Mouse (Mus musculus) retina, embryonic 14.5 days (tissue): ENCODE data around the gene Hdac5.

ENCODE experiments used
- DNase-seq: peaks from one replicate; pipeline ENCODE4 v3.0.0-alpha.2; 2015; ENCODE audit warnings: low spot score

The Hdac5 gene

DNA sequence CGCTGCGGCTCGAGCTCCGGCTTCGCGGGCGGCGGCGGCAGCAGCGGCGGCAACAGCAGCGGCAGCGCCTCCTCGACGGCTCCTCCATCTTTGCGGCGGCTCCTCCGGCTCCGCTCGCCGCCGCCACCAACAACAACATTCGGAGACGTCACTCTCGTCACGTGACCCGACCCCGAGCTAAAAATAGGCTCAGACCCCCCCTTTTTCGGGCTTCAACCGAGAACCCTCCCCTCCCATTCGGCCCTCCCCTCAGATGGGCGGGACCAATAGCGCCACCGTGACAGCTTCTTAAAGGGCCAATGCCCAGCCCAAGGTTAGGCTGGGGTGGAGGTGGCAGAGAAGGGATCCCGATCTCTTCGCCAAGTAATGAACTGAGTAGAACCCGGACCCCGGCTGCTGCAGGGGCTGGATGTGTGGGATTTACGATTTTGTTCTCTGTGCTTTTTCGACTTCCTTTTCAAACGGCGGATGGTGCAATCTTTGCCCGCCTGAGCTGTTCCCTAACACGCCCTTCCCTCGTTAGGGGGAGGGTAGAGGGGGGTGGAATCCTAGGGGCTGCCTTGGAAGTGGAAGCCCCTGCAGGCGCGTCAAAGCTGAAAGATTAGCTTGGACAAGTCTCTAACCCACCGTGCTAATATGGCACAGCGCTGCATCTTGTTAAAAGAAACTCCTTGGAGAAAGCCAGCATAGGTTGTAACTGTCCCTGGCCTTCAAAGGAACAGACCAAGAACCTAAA is at the start of gene Hdac5:
Hdac5 (minus strand) TSS at position 161 of the 736 bp plus-strand sequence.
- peak; percentile 99 for DNase-seq

DNA sequence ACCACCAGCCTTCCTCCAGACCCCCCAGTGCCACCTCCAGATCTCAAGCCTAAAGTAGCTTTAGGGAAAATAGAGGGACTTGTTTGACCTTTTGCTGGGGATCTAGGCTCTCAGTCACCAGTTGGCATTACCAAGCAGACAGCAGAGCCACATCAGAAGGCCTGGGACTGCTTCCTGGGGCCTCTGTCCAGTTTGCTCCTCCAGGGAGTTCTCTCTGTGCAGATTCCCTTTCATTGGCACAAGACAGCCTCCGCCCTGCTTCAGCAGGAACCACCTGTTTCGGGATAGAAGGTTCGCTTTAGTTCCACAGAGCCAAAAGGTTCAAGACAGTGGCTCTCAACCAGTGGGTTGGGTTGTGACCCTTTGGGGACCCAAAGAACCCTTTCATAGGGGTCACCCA is 49.6 kb upstream of the Hdac5 start:
- no peak for DNase-seq

DNA sequence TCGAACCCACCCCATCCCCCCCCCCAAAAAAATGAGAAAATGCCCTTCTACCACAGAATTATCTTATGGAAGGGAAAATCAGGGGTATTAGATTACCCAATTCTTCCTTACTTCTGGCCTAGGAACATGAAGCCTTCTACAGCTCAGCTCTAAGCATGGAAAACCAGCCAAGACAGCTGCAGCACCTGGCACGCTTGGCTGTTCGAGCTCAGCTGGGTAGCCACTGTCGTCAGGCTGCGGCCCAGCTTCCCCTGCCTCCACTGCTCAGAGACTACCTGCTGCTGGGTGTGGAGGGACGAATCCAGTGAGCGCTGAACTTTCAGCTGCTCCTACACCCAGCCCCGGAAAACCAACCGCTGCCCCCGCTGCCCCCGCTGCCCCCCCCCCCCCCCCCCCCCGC is 47.8 kb upstream of the Hdac5 start:
- no peak for DNase-seq

DNA sequence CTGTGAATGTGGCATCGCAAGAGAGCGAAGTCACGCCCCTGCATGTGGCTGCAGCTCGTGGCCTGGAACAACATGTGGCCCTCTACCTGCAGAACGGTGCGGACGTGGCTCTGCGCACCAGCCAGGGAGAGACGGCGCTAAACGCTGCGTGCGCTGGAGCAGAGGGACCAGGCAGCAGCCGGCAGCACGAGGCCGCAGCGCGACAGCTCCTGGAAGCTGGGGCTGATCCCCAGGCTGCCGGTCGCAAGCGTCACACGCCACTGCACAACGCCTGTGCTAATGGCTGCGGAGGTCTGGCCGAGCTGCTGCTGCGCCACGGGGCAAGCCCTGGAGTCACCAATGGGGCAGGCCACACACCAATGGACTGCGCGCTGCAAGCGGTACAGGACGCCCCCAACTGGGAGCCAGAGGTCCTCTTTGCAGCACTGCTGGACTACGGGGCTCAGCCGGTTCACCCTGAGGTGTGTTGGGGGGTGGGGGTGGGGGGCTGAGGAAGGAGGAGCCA is 46.5 kb upstream of the Hdac5 start:
- peak; percentile 71 for DNase-seq

DNA sequence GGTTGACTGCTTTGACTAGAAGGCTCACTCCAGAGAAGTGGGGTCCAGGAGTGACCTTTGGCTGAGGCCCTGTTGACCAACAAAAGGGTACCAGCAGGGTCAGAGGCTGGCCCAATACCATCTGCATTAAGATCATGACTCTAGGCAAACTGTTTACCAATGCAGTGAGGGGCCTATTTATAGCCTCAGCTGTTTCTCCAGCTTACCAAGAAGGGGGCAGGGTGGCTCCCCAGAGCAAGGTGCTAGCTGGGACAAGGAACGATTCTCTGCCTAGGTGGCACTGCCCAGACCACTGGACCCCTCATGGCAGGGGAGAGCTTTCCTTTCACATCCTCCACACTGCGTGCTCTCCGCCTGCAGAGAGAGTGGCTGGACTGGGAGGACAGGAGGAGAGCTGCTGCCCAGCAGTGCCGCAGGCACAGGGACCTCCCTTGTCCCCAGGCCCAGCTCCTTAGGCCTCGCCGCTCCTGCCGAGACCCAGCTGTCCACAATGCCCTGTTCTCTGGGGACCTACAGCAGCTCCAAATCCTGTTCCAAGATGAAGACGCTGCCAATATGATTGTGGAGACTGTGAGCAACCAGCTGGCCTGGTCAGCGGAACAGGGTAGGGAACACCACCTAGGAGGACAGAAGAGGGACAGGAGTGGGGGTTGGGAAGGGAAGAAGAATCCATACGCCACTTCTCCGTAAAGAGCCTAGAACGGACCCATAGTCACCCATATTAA is 38.7 kb upstream of the Hdac5 start, which contains the start of gene Asb16:
Asb16 (plus strand) TSS at position 224 of the 725 bp plus-strand sequence.
- no peak for DNase-seq

DNA sequence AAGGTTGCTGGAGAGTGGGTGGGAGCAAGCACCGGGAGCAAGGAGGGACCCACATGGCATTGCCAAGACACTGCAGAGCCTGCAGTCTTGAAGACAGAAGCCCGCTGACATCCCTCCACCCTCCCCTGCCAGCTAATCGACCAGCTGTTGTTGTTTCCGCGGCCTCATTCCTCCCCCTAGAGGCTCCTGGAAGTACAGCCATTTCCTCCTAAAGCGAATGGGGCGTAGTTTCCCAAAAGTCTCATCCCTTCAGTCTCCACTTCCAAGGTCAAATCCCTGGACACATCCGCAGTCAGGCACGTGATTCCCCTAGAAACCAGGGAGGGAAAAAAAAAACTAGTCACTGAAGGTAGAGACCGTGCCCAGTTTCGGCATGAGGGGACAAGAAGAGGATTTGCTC is 37.5 kb upstream of the Hdac5 start:
- peak; percentile 89 for DNase-seq

DNA sequence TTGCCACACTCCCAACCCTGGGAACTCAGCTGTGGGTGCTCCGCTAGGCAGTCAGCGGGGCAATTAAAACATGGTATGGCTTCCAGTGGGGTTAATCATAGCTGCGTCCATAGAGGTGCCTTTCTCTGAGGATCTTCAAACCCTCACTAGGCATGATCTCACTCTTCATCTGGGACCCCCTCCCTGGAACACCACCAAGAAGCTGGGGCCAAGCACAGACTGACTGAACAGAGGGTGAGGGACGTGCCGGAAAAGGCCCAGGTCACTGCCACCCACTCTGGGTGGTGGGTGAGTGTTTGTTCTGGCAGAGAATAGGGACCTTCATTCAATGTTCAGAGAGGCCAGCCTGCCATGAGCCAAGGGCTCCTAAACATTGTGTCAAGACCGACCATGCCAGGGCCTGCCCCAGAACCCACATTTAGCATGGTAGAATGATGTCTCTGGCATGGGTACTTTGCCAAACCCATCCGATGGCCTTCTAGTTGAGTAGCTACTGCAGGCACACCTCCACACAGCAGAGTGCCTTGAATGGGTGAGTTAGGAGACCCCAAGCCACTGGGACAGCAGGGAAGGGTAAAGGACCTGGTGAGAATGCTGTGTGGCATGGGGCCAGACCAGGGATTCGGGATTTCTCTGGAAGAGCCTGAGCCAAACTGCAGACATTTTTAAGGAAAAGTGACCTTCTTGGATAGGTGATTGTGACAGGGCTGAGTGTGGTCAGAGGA is 36.8 kb upstream of the Hdac5 start:
- DNase-seq: no peak

DNA sequence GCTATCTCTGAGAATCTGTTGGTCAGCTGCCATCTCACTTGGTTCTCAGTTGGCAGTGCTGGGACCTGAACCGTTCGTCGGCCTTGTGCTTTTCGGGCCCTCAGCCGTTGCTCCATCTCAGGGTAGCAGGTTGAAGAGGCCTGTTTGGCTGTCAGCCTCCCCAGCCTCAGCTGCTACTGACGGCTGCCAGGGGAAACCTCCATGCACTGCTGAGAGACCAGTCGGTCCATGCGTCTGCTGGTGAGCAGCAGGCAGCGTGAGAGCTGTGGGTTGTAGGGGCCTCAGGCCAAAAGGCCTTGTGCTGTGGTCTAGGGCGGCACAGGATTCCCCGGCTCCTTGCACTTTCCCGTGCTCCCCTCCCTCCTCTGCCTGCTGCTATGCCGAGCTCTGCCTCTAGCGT is 35.9 kb upstream of the Hdac5 start:
- no peak for DNase-seq

DNA sequence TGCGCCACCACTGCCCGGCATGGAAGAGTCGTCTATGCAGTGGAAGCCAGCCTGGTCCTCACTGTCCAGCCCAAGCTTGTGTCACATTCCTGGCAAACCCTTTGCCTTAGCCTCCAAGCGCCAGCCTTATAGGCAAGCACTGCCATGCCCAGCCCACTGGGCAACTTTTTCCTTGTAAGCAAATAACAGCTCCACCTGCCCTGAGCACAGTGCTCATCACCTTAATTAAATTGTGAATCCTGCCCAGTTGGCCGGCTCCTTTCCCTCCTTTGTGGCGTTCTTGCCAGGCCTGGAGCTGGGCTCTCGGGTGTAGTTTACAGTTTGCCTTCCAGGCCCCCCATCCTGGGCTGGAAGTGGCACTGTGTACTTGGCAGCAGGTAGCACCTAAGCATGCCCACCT is 33.2 kb upstream of the Hdac5 start:
- DNase-seq: no peak

DNA sequence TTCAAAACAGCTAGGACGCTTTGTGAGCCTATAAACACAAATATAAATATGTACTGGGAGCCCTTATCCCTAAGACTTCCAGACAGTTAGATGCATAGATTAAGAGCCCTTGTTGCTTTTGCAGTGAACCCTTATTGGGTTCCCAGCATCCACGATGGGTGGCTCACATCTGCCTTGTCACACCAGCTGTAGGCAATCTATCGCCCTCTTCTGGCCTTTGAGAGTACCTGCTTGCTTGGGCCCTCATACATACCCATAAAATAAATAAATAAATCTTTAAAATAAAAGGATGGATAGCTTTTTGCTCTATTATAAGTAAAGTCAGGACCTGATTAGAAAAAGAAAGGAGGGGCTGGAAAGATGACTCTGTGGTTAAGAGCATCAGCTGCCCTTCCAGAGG is 28.6 kb upstream of the Hdac5 start:
- DNase-seq: peak; percentile 49

DNA sequence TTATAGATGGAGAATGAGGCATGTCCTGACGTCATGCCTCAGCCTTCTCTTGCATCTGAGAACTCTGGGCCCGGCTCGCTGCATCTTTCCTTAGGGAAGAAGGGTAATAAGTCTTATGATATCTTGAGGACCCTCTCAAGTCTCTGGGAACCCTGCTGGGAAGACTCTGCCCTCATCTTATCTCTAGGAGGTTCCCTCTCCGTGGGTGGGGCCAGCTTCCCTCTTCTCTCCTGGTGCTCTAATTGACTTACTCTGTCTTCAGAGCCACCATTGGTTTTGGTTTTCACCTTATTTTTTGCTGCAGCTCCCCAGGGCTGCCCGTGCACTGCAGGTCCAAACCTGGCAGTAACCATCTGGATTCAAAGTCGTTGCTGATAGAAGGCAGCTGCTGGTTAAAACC is 28.1 kb upstream of the Hdac5 start:
- no peak for DNase-seq

DNA sequence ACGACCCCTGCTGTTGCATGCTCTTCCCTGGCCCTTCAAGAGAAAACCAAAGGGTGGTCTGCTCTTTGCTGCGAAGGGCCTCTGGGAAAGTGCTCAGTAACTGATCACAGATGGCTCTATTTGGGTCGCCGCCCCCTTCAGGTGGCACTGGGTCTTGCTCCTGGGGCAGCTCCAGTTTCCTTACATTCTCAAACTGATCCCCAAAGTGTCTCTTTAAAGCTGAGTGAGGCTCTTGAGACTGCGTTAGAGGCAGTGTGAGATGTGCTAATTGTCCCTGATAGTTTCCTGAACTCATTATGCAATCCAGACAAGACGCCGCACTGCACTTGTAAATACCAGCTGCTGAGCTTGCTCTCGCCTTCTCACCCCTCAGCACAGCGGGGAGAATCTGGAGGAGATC is 27.5 kb upstream of the Hdac5 start:
- peak; percentile 64 for DNase-seq

DNA sequence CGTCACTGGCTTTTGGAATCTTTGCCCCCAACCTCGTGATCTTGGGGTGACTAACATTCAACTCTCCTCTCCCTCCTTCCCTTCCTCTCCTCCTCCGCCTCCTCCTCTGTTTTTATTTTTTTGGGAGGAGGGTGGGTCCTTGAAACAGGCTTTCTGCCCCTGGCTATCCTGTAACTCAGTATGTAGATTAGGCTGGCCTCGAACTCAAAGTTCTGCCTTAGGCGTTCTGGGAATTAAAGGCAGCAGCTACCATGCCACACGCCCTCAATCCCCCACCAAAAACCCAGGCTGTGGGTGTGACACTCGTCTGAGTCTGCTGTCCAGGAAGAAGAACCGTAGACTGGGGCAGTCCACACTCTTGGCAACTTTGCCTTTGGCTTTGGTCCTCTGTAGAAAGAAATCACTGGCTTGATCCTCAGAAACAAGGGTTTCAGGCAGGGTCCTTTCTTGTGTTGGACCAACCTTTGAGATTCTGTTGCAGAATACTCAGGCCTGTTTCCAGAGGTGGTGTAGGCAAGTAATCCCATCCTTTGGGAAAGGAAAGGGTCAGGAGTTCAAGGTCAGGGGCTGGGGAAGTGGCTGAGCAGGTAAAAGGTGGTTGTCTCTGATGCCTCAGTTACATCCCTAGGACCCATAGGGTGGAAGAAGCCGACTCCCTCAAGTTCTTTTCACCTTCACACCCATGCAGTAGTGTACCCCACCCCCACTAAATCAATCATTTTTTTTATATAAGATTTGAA is 19.6 kb upstream of the Hdac5 start:
- DNase-seq: no peak

DNA sequence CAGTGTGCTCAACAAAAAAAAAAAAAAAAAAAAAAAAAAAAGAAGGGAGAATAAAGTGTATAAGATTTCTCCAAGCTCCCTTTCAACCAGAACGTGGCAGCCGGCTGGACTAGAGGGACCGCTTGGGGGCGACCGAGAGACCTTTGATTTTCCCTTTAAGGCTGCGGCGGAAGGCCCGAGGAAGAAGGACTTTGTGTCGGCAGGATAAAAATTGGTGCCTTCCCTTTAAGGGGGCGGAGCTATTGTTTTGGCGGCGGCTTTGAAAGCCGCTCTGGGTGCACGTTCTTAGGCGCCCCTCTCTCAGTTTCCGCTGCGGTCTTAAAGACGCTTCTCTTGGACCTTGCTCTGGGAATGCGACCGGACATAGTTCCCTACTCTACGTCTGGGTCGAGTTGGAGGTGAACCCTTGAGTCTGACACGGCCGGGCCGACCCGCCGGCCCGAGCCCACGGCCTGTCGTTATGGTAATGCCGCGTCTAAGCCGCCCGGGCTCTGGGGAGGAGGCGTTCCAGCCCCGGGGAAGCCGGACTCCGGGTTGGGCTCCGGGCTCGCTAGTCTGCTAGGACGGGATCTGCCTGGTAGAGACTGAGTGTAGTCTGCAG is 18.8 kb upstream of the Hdac5 start, which contains the start of gene BC030867:
BC030867 (plus strand) TSS at position 253 of the 601 bp plus-strand sequence.
- DNase-seq: peak; percentile 100

DNA sequence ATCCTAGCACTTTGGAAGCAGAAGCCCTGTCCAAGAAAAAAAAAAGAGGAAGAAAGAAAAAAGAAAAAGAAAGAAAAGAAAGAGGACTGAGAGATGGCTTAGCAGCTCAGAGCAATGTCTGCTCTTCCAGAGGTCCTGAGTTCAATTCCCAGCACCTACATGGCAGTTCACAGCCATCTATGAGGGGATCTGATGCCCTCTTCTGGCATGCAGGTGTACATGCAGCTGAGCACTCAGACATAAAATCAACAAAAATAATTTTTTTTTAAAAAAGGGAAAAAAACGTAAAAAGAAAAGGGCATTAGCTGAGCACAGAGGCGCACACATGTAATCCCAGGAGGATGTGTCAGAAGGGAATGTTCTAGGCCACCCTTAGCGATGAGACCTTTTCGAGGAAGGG is 16.9 kb upstream of the Hdac5 start:
- DNase-seq: no peak

DNA sequence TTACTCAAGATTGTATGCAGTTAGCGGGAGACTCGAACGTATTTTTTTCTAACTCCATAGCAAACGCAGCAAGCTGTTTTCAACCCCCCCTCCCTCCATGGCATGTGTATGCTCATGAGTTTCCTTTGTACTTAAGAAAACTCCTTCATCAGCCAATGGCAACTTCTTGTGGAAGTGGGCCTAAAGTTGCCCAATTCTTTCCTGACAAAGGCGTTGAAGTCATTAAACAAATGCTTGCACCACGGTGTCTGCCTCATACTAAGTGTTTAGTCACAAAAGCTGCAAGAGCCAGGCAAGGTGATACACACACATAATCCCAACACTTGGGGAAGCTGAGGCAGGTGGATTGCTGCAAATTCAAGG is 16.3 kb upstream of the Hdac5 start:
- DNase-seq: no peak

DNA sequence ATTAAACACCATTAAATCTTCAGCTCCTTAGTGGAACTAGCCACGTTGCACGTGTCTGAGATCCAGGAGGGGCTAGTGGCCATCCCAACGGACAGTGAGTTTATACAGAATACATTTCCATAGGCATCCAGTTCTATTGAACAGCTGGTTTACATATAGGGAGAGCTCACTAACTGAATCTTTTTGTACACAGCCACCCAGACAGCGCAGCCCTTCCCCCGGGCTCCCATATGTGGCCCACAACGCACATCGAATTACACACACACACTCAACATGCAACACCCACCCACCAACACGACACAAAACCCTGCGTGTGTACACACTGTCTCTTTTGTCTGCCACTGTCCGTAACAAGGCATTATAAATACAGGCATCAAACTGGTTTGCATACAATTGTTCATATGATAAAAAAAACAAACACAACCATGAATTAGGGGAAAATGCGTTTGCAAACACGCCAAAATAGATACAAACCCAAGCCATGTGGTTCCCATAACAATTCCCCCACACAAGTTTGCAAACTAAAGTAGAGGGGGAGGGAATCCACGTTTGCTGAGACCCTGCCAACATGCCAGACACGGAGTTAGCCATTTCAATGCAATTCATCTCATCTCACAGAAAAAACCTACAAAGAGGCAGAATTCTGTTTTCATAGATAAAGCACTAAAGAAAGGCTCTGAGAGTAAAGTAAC is 15.8 kb upstream of the Hdac5 start:
- DNase-seq: no peak

DNA sequence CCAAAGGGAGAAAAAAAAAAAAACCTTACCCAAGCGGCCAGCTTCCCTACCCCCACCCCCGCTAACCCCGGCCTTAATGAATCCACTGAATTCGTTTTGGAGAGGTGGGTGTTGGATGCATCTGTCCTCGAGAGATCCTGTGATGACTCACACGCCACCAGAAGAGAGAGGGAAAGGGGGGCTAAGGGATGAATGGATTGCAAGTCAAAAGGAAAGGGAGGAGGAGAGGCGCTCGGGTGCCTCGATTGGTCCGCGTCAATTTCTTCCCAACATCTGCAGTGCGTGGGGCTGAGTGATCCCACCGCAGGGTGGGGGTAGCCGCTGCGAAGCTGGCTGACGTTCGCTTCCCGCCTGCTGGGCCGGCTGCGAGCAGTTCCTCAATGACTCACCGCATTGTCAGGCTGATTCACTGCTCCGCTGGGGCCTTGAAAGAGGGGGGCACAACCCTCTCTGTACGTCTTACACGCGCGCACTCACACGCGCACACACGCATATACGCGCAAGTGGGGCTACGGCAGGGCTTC is 15.0 kb upstream of the Hdac5 start:
- DNase-seq: peak; percentile 63

DNA sequence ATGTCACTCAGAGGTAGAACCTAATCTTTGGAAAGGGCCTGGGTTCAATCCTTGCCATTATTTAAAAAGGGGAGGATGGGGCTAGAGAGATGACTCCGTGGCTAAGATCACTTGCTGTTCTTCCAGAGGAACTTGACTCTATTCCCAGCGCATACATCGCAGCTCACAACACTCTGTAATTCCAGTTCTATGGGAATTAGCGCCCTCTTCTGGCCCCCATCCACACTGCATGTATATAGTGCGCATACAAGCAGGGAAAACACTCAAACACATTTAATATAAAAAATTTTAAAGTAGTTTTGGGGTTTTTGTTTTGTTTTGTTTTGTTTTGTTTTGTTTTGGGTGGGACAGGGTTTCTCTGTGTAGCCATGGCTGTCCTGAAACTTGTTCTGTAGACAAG is 11.9 kb upstream of the Hdac5 start:
- no peak for DNase-seq

DNA sequence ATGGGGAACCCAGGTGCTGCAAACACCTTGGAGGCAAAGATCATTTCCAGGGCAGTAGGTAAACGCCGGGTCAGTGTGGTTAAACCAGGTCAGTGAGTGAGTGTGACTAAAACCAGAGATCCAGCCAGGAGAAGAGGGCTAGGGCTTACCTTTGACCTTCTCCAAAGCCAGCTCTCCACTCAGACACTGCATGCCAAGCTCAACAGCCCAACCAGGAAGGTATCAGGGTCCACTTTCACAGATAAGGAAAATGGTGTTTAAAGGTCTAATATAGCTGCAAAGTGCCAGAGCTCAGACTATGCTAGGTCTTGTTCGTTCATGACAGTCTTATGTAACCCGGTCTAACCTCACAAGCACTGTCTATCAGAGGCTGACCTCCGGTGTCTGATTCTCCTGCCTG is 11.3 kb upstream of the Hdac5 start:
- no peak for DNase-seq

DNA sequence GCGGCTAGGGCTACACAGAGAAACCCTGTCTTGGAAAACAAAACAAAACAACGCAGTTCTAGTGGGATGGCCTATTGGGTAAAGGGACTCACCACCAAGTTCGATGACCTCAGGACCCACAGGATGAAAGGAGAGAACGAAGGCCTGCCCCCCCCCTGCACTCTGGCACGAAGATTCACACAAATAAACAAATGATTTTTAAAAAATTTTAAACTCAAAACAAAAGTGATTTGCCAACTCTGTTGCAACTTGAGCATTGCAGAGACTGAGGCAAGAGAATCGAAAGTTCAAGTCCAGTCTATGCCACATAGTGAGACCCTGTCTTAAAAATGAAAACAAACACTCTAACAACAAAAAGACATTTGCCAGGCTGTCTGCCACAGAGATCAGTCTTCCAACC is 10.7 kb upstream of the Hdac5 start:
- DNase-seq: no peak
